Mouse (Mus musculus) layer of hippocampus, adult 8-10 months (tissue): ENCODE measurements at regions not wholly inside any gene's neighbourhood (a gene's known extent, or its start where the extent isn't known, plus 50 kb on each side); places are given as distances from the start of the nearest gene placed in this dataset.

Source experiments
- DNase-seq, 2 experiments: peaks; one replicate each; pipeline ENCODE4 v3.0.0; 2022; ENCODE audit warnings: low spot score in 2 of 2

DNA sequence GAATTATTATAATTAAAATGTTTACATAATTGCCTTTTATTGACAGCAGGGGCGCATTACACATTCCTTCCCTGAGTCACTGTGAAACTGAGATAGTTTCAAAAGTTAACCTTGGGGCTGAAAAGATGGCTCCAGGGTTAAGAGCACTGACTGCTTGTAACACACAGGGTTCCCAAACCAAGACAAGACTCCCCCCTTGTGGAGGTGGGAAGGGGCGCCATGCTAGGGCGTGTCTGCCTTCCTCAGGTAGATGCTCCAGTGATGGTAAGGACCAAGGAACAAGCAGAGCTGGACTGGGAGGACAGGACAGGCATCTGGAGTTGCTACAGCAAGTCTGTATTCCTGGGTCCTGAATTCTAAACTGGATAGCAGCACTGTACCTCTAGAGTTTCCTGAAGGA, 351.9 kb downstream of the Tbc1d22a start:
- no peak for DNase-seq

DNA sequence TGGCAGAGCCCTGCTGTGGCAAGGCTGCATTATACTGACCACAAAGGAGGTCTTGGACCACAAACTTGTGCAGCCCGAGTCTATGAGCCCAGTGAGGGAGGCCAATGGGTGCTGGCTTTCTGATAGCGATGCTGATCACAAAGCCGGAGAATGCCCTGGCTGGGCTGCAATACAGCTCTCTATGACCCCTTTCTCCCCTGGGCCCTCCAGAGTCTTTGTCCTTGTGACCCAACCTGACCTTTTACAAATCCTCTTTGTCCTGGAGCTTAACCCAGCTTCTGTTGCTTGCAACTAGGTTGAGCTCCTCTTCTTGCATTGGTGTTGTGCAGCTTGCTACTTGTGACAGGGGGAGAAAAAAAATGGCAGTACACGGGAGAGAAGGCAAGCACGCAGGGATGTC, 360.1 kb downstream of the Tbc1d22a start:
- DNase-seq, result no peak

DNA sequence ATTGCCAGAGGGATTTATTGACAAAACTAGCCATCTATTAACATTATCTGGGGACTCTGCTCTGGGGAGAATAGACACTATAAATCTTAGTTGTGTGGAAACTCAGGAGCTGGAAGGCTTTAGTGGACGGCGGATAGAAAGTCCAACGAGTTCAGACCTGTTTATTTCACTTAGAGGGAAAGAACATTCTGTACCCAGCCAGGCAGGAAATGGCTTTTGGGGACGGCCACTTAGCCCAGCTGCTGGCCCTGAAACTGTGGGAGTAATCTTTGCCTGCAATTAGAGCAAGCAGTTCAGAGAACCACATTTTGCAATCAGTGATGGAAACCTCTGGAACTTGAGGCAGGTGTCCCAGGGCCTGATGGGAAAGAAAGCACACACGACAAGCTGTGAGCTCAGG, 362.4 kb downstream of the Tbc1d22a start:
- no peak for DNase-seq

DNA sequence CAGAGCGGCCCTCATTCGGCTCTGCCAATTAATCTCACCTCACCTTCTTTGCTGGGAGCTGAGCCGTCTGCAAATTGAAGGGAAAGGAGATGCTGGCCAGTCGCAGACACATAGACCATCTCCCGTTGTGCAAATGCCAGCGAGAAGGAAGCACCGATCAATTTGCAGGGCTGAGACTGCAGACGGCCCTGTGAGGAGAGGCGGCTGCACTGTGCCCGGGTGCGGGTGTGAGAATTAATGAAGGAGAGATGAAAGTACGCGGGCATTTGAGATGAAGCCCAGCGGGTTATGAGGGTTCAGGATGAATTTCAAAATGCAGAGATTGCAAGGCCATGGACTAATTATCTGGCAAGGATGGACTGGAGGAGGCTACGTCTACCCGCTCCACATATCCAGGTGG, 364.4 kb downstream of the Tbc1d22a start:
- DNase-seq, result no peak

DNA sequence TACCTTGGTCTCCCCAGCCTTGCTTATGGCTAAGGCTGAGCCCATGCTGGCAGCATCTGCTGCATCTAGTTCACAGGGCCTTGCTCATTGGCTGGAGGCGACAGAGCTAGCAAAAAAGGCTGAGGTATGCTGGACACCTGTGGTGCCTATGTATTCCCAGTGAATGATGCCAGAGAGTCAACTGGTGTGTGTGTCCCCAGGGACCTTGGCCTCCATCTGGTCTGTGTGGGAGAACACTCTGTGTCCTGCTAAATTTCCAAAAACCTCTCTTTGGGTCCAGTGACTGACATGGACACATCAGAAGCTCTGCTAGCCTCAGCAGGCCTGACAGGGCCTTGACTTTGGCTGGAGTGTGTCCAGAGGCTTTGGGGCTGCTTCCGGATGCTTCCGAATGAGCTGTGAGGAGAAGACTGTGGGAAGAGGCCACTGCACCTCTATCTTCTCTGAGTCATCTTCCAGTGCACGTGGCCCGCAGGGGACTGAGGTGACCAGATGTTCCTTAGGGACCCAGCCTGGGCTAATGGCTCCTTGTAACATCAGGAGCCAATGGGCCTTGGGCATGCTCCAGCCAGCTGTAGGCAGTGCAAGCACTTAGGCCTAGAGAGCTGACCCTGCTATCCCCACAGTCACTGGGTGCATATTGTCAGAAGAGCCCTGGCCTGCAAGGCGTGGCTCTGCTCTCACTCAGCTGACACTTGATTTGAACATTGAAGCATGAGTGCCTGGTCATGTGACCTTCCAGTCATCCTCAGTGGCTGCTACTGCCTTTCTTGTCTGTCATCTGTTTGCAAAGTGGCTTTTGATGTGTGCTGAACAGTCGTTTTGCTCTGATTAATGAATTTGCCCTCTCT, 368.2 kb downstream of the Tbc1d22a start:
- DNase-seq, result no peak

DNA sequence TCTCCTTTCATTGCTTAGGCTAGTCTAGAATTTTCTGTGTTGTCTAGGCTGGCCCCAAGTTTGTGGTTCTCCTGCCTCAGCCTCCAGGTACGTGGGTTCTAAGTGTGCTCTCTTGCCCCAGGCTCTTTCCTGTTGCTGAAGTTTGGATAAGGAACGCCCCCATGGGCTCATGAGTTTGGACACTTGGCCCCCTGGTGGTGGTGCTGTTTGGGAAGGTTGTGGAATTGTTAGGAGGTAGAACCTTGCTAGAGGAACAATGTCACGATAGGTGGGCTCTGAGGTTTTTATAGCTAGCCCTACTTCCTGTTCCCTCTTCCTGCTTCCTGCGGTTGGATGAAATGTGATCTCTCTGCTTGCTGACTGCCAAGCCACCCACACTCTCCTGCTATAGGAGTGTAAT, 371.5 kb downstream of the Tbc1d22a start:
- DNase-seq, result no peak

DNA sequence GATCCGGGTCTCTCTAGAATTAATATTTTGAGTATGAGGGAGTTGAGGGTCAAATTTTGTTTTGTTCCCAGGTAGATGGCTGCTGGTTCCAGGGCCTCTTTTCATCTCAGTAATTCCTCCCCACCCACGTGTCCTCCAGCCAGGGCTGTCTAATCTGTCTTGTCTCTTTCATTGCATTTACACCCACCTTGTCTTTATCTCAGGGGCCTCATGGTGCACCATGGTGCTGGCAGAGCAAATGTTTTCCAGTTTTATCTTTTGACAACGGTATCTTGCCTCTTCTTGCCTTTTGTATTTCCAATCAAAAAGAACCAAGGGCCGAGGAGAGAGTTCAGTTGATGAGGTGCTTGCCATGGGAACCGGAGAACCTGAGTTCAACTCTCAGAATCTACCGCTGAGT, 372.9 kb downstream of the Tbc1d22a start:
- DNase-seq, result no peak

DNA sequence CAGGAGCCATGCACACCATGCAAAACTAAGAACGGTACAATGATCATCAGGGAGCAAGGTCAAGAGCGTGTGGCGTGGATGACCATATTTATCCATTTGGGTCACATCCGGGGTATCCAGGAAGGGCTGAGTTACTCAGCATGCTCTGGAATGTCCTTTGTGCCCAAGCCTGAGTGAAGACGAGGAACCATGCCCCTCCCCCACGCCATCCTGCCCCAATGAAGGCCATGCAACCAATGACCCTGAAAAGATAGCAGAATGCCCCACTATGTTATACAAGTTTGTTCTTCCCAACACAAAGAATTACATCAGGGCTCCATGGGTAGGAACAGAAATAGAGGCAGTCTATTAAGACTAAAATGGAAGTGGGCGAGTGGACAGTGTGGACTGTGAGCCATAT, 375.8 kb downstream of the Tbc1d22a start:
- DNase-seq, result no peak

DNA sequence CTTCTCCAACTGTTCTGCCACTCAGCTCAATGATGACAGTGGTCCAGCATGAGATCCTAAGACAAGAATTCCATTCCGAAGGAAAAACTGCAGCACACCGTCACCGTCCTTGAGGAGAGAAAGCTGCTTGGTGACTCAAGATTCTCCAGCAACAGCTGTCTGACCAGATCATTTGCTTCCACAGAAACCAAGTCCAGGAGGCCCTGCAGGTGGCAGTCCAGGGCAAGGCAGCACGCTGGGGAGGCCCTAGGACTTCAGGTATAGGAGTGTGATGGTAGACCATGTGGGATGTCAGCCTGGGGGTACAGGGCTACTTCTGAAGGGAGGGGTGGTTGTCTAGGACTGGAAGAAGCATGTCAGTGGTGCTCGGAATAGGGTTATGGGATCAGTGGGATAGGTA, 376.6 kb downstream of the Tbc1d22a start:
- no peak for DNase-seq

DNA sequence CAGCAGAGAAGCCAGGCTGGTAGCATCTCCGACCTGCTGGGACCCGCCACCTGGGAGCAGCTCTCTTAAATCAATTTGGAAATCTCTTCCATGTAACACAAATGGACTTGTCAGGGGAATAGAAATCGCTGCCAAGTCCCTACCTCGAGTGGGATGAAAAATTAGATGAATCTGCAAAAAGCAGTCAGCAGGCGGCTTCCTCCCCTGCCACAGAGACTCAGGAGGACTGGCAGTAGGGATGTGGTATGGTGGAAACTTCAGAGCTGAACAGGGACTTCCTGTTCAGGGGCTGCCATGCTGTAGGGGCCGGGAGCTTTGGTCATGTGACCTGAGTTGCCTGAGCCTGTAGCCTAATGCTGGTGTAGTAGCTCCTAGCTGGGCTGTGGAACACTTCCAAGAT, 379.1 kb downstream of the Tbc1d22a start:
- peak; percentile 48 to 63 for DNase-seq

DNA sequence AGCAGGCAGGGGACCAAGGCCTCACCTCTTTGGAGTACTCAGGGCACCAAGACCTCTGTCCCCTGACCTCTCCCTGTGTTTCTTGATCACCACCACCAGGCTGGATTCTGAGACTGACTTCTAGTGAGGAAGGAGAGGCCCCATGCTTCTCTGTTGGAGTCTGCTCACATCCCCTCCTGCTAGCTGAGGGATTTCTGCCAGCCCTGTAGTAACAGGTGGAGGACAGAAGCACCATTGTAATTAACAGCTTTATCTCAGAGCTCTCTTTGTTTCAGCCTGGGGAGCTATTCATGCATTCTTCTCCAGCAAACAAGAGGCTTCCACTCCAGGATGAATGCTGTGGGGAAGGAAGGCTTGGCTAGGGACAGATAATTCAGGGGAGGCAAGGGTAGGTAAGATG, 392.2 kb downstream of the Tbc1d22a start:
- peak; percentile 43 for DNase-seq

DNA sequence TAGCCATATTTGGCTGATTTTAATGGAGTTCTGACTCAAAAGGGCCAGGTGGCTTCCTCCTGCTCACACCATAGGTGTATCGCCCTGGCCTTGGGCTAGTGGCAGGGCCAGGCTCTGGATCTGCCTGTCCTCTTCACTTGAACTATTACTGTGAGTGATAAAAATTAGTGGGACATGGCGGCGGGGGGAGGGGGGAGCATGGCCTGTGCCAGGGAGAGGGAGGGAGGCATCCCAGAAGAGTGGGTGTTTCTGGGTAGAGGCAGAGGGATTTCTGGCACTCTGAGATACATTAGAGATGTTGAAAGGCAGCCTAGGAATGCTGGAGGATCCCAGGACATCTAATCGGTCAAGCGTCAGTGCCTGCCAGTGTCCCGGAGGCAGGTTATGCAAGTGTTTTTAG, 395.4 kb downstream of the Tbc1d22a start:
- DNase-seq, result no peak

DNA sequence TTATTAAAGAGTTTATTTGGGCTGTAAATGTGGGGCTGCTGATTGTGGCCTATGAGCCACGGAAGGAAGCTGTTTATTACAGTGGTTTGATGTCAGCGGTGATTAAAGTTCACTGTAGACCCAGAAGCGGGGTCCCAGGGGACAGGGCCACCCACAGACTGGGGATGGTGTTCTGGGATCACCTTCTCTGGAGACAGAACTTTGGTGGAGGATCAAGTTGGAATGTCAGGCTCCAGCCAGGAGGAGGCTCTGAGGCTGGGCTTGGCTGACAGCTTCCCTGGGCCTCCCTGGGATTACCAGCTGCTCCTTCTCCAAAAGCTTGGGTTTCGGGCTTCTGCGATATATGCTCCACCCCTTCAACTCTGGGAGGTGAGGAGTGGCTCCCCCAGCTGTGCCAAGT, 417.1 kb downstream of the Tbc1d22a start:
- DNase-seq, result no peak

DNA sequence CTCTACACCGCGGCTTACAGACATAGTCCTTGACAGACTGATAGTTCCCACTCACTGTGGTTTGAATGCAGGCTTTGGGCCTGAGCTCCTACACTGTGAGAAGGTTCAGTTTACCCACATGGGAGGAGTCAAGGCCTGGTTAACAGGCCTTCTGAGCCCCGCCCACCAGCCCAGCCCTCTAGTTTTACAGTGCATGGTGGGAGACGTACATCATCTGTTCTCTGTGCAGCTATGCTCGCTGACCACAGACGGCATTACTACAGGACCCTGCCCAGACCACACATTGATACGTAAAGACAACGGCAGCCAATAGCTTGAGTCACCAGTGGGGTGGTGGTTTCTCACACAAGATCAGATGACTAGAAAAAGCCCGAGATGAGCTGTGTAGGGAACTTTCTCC, 431.0 kb downstream of the Tbc1d22a start:
- no peak for DNase-seq

DNA sequence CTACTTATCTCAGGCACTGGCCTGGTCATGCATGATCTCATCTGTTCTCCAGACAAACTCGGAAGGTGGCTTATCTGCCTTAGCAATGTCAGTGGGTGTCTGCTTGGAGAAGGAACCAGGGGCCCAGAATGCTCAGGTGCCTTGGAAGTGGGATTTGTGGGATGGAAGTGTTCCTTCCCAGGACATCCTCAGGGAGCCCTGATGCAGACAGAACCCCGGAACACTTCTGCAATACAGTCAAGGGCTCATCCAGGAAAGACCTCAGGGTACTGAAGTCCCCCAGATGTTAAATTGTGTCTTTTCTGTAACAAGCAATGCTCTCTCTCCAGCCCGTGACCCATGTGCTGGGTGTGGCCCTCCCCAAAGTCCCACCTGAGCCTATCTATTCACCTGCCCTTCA, 433.9 kb downstream of the Tbc1d22a start:
- DNase-seq, result no peak

DNA sequence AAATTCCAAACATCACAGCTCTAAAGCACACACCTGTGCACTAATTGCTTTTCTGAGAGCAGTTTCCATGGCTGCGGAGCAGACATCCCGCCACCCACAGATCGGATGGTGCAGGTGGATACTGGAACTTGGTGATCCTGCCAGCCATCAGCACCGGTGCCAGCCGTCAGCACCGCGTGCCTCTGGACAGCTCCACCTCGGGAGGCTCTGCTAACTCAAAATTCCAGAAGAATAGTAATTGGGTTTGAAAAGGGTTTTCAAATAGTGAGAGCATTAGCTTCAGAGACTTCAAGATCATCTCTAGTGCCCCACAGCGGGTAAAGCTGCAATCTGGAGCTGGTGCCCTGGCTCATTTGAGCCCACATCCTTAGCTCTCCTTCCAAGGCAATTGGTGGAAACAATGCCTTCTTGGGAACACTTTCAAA, 458.8 kb downstream of the Tbc1d22a start:
- DNase-seq, result peak; percentile 43 to 58

DNA sequence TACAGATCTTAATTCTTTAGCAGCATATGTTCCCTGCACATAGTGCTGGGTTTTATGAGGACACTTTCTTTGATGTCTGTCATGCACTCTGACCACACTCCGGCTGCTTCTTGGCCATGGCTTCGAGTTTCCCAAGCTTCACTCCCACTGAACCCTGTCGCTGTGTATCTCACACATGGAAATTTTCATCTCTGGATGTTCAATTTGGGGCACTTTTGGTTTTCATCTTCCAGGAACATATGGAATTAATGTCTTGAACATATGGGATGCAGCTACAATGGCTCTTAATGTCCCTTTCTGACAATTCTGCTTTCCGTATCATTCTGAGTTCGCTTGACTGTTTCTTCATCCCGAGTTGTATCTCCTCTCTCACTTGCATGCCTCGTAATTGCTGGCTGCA, 462.8 kb downstream of the Tbc1d22a start:
- no peak for DNase-seq

DNA sequence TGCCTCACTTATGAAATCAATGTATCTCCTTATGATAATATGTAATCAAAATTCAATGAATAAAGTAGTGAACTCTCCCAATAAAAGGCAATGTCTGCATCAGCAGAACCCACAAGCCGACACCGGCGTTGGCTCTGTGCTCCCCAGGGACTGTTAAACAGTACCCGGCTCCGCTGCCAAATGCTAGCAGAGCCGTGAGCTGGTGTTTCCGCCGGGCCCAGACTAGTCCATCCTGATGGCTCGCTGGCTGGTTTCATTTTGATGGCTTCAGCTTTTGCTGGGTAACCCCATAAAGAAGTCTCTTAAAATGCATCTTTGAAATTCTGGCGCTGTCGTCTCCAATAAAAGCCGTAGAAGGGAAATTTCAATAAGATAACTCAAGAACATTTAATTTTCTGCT, 468.8 kb downstream of the Tbc1d22a start:
- no peak for DNase-seq

DNA sequence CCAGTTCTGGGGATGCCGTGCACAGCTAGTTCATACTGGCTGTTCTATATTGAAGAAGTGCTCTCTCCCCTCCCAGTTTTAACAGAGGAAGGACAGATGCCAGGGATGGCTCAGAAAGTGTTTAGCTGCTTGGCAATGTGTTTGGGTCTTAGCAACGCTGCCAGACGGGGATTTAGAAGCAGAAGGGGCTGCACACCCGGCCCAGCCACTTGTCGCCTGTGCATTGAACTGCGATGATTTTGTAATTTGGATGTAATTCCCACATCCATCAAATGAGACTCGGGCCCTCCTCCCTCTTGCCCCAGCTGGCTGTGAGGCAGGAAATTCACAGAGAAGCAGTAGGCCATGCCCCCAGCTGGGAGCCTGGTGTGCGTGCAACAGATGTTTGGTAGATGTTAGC, 475.4 kb downstream of the Tbc1d22a start:
- peak; percentile 29 for DNase-seq

DNA sequence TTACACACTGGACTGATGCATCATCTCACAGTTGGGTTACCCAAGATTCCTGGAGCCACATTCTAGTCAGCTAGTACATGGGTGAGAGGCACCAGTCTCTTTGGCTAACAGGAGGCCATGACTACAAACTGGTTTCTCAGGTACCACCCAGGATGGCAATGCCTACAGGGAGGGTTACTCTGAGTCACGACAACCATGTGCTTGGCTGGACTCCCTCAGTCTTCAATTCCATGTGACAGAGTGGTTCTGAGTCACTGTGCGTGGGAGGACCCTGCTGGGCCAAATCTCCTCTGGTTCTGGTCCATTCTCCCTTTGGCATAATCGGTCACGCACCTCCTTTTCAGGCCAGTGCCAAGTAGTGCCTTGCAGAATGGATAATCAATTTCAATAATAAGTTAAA, 482.5 kb downstream of the Tbc1d22a start:
- DNase-seq, result peak in 1 of 2 experiments; percentile 19

DNA sequence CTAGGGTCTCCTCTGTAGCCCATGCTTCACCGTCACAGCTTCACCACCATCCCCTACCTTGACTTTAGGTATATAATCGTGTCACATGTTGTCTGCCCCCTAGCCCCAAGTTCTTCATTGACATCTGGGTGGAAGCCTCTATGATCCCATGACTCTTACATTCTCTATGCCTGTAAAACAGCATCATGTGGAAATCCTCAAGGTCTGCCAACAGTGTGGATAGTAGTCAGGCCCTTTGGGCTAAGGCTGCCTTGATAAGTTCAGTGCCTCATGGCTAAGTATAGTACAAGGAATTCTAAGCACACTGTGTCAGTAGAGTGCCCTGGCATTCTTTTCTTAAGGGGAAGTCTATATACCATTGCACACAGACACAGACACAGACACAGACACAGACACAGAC, 496.2 kb downstream of the Tbc1d22a start:
- DNase-seq, result no peak

DNA sequence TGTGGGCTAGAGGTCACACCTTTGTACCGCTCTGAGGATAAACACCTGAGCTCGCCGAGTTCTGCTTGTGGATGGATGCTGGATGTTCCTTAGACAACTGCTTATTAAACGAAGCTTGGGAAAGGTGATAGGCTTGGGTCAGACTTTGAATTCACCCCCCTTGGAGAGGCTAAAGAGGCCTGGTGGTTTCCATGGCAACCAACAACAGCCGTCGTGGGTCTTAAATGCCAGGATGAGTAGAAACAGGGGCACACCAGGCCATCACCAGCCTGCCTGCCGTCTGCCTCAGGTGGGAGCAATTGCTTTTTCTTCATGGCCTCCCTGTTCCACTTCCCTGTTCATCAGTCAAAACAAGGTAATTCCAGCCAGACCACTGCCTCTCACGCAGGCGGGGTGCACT, 504.1 kb downstream of the Tbc1d22a start:
- DNase-seq, result no peak

DNA sequence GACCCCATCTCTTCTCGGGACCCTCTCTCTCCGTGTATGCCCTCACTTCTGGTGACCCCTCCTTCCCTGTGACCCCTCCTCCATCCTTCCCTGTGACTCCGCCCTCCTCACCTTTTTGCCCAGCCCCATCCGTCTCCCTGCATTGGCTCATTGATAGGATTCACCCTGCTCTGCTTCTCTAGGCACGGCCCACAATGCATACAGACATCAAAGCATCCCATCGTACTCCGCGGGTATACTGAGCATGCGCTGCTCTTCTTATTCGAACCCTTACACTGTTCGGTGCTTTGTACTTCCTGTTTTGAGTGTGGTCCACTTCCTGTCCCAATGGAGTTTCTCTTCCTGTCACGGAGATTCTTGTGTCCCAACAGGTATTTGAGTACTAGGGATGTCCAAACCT, 504.8 kb downstream of the Tbc1d22a start:
- DNase-seq, result no peak

DNA sequence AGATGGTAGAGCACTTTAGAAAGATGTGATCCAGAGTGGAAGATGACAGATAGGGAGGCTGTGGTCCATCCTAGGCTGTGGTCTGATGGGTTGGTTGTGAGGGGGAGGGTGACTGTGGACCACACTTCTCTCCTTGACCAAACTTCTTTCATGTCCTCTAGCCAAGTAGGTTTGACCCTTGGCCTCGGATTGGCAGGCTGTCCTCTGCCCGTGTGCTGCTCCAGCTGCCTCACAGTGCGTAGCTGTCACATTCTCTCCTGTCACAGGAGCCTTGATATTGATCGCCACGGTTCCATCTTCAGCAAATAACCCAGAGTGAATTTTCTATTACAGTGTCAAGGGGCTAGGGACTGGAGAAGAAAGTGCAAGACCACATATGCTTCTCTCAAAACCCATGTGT, 506.9 kb downstream of the Tbc1d22a start:
- DNase-seq, result no peak
